Mouse (Mus musculus) urinary bladder, postnatal 4 days (tissue): ENCODE data around the gene Gm8906.
"Not testable (repeated sequence)": the region's sequence is repeated elsewhere in the genome, so short reads cannot be mapped to it uniquely, and the experiment has no call there.

Source experiments
- DNase-seq, 2 experiments: peaks; one replicate each; pipeline ENCODE4 v3.0.0; 2021 to 2022; ENCODE audit warnings: low spot score in 2 of 2

The Gm8906 gene

GRCm38 (mm10) chr5:11502385-11502784 is at the start of gene Gm8906:
Gene Gm8906 (plus strand): TSS chr5:11502685.
- DNase-seq, result not testable (repeated sequence)
